Mouse (Mus musculus): ENCODE results near the gene Btbd35f9. TPM values are rescaled to one million over a fixed set of nuclear protein-coding genes. Genes with fewer than 3 reads are reported as not detected.

Gene Btbd35f9
- not detected in 2 replicates for polyA plus RNA-seq (2012; rRNA removed)

GRCm38 (mm10) chrX:34161399-34161798 is at the start of gene Btbd35f9:
Gene Btbd35f9, minus strand, starts transcription at chrX:34161499.

Other genes with a start within 250 kb of the Btbd35f9 start
- gene Btbd35f6, start 205.0 kb downstream of the Btbd35f9 start, polyA plus RNA-seq (2012; rRNA removed): not detected in 2 replicates
- gene Gm21870, start 174.7 kb downstream of the Btbd35f9 start, polyA plus RNA-seq (2012; rRNA removed): not detected in 2 replicates
- gene Spin2g, start 77.2 kb upstream of the Btbd35f9 start, polyA plus RNA-seq (2012; rRNA removed): not detected in 2 replicates